Mouse (Mus musculus) cerebellum, adult 8-10 months (tissue): ENCODE measurements around the gene Cyp4v3.
A peak's percentile ranks its signal among the peaks of the same experiment; 100 is the strongest.

ENCODE experiments used
- DNase-seq: peaks from one replicate; pipeline ENCODE4 v3.0.0; 2022

The Cyp4v3 gene

GRCm38 (mm10) chr8:45310967-45311366 lies 22.0 kb downstream of the Cyp4v3 start:
- DNase-seq = no peak

- no peak for DNase-seq
Observed at GRCm38 (mm10) chr8:45308366-45308765, 24.6 kb downstream of the Cyp4v3 start, which contains the start of gene Gm45753. Gene Gm45753 (minus strand): TSS chr8:45308466.

GRCm38 (mm10) chr8:45305479-45305878 lies 27.5 kb downstream of the Cyp4v3 start:
- DNase-seq = no peak

- no peak for DNase-seq
Observed at GRCm38 (mm10) chr8:45304354-45304753, 28.7 kb downstream of the Cyp4v3 start.

- no peak for DNase-seq
Observed at GRCm38 (mm10) chr8:45302390-45302789, 30.6 kb downstream of the Cyp4v3 start.

GRCm38 (mm10) chr8:45295276-45295675 lies 37.7 kb downstream of the Cyp4v3 start:
- DNase-seq = no peak

GRCm38 (mm10) chr8:45294687-45295086 lies 38.3 kb downstream of the Cyp4v3 start, which contains the start of gene Klkb1:
Gene Klkb1 (minus strand): TSS chr8:45294859.
- DNase-seq = no peak

- DNase-seq = peak; percentile 6
Observed at GRCm38 (mm10) chr8:45291790-45292189, 41.2 kb downstream of the Cyp4v3 start.

GRCm38 (mm10) chr8:45281630-45282029 lies 51.4 kb downstream of the Cyp4v3 start:
- no peak for DNase-seq

GRCm38 (mm10) chr8:45277453-45277852 lies 55.6 kb downstream of the Cyp4v3 start:
- no peak for DNase-seq

- no peak for DNase-seq
Observed at GRCm38 (mm10) chr8:45274317-45274716, 58.7 kb downstream of the Cyp4v3 start.

GRCm38 (mm10) chr8:45269056-45269455 lies 64.0 kb downstream of the Cyp4v3 start:
- DNase-seq = no peak

- no peak for DNase-seq
Observed at GRCm38 (mm10) chr8:45268485-45268884, 64.5 kb downstream of the Cyp4v3 start.

- no peak for DNase-seq
Observed at GRCm38 (mm10) chr8:45267611-45268391, 65.2 kb downstream of the Cyp4v3 start.

GRCm38 (mm10) chr8:45266993-45267392 lies 66.0 kb downstream of the Cyp4v3 start:
- DNase-seq = no peak

- no peak for DNase-seq
Observed at GRCm38 (mm10) chr8:45264918-45265317, 68.1 kb downstream of the Cyp4v3 start.

- DNase-seq = no peak
Observed at GRCm38 (mm10) chr8:45262851-45263250, 70.2 kb downstream of the Cyp4v3 start.

- no peak for DNase-seq
Observed at GRCm38 (mm10) chr8:45261920-45262319, 71.1 kb downstream of the Cyp4v3 start, which contains the start of gene F11. Gene F11 (minus strand): TSS chr8:45262031.

- DNase-seq = no peak
Observed at GRCm38 (mm10) chr8:45258421-45258820, 74.6 kb downstream of the Cyp4v3 start.

- no peak for DNase-seq
Observed at GRCm38 (mm10) chr8:45255040-45255439, 78.0 kb downstream of the Cyp4v3 start.
